Mouse (Mus musculus) inflammation-experienced regulatory T-cells, adult 6 months (primary cell): ENCODE data around the gene Hsd11b1. TPM values are rescaled to one million over a fixed set of nuclear protein-coding genes. Genes with fewer than 3 reads are reported as not detected.

Source experiments
- ATAC-seq: one replicate; pipeline ENCODE4 v1.8.0; 2017
- polyA plus RNA-seq, 3 experiments: library from polyadenylated mRNA; unstranded; fragments of 100-300 nt; shearing (Covaris generic); gene quantifications; one replicate each; pipeline ENCODE4 v1.2.1; 2017

Gene Hsd11b1
- polyA plus RNA-seq, 3 experiments from 2014 or later: 137 to 252 (median 149) TPM

GRCm38 (mm10) chr1:193197494-193198205 is 66.2 kb downstream of the Hsd11b1 start:
- ATAC-seq: no peak

GRCm38 (mm10) chr1:193195169-193195810 is 68.6 kb downstream of the Hsd11b1 start:
- no peak for ATAC-seq

- no peak for ATAC-seq
Observed at GRCm38 (mm10) chr1:193194416-193195140, 69.3 kb downstream of the Hsd11b1 start.

- peak; percentile 11 for ATAC-seq
Observed at GRCm38 (mm10) chr1:193191675-193192283, 72.1 kb downstream of the Hsd11b1 start.

- ATAC-seq: peak; percentile 12
Observed at GRCm38 (mm10) chr1:193189771-193190170, 74.1 kb downstream of the Hsd11b1 start.

- ATAC-seq: peak; percentile 80
Observed at GRCm38 (mm10) chr1:193189151-193189621, 74.7 kb downstream of the Hsd11b1 start.

GRCm38 (mm10) chr1:193188257-193188656 is 75.6 kb downstream of the Hsd11b1 start:
- no peak for ATAC-seq

- peak; percentile 84 for ATAC-seq
Observed at GRCm38 (mm10) chr1:193181104-193181503, 82.8 kb downstream of the Hsd11b1 start.

- no peak for ATAC-seq
Observed at GRCm38 (mm10) chr1:193174143-193174733, 89.6 kb downstream of the Hsd11b1 start.

- ATAC-seq: no peak
Observed at GRCm38 (mm10) chr1:193173810-193174129, 90.1 kb downstream of the Hsd11b1 start.

- peak; percentile 86 for ATAC-seq
Observed at GRCm38 (mm10) chr1:193172991-193173809, 90.7 kb downstream of the Hsd11b1 start.

Other genes with a start within 250 kb of the Hsd11b1 start
- gene Syt14, start 228.3 kb downstream of the Hsd11b1 start, polyA plus RNA-seq: not detected
- 10 to 100 TPM in 2 of 3 experiments, 1 to 10 TPM in 1; 5.0 to 15.1 (median 10.5) TPM for gene Diexf, start 133.8 kb downstream of the Hsd11b1 start, polyA plus RNA-seq
- 1 to 10 TPM; 3.9 to 6.5 (median 5.1) TPM for gene Irf6, start 111.0 kb downstream of the Hsd11b1 start, polyA plus RNA-seq
- gene A130010J15Rik, start 96.0 kb downstream of the Hsd11b1 start, polyA plus RNA-seq: 10 to 100 TPM in 2 of 3 experiments, 1 to 10 TPM in 1; 8.2 to 16.0 (median 15.3) TPM
- 100 to 1,000 TPM; 208 to 375 (median 335) TPM for gene Traf3ip3, start 62.4 kb downstream of the Hsd11b1 start, polyA plus RNA-seq
- 10 to 100 TPM; 16.6 to 23.0 (median 20.6) TPM for gene Lamb3, start 56.4 kb downstream of the Hsd11b1 start, polyA plus RNA-seq
- under 1 TPM in 1 of 3 experiments, not detected in 2; 0.79 TPM for gene G0s2, start 9.1 kb upstream of the Hsd11b1 start, polyA plus RNA-seq
- not detected for gene Camk1g, start 106.2 kb upstream of the Hsd11b1 start, polyA plus RNA-seq